Mouse (Mus musculus) small intestine, adult 2 months (tissue): ENCODE measurements around the gene Csf3. TPM values are rescaled to one million over a fixed set of nuclear protein-coding genes. Genes with fewer than 3 reads are reported as not detected.
A peak's percentile ranks its signal among the peaks of the same experiment; 100 is the strongest.

Experiments used
- H3K27ac ChIP-seq: fragments of 200-500 bp; 2 replicates; pipeline ENCODE4 v1.5.1; 2012; ENCODE audit warnings: low read depth, low read length, control low read depth, inconsistent platforms; ENCODE audit not compliant: insufficient read depth
- H3K27me3 ChIP-seq: fragments of 200-500 bp; 2 replicates; pipeline ENCODE4 v1.6.1; 2012; ENCODE audit warnings: mild to moderate bottlenecking, moderate library complexity, low read length, inconsistent platforms; ENCODE audit not compliant: control insufficient read depth, insufficient read depth
- H3K36me3 ChIP-seq: fragments of 200-500 bp; 2 replicates; pipeline ENCODE4 v1.6.1; 2012; ENCODE audit warnings: mild to moderate bottlenecking, low read length, control low read depth, inconsistent platforms; ENCODE audit not compliant: control insufficient read depth, insufficient read depth
- H3K4me1 ChIP-seq: fragments of 200-500 bp; 2 replicates; pipeline ENCODE4 v1.6.1; 2012; ENCODE audit warnings: low read length, inconsistent platforms, mixed read lengths; ENCODE audit not compliant: control insufficient read depth, insufficient read depth, insufficient read length
- H3K4me3 ChIP-seq: fragments of 200-500 bp; 2 replicates; pipeline ENCODE4 v1.5.1; 2012; ENCODE audit warnings: low read depth, mild to moderate bottlenecking, control low read depth, inconsistent platforms, low read length, moderate library complexity
- CTCF ChIP-seq: fragments of 200-500 bp; IDR thresholded peaks from 2 replicates; pipeline ENCODE4 v1.5.1; 2012; ENCODE audit warnings: low read depth, mild to moderate bottlenecking, control low read depth, inconsistent platforms, low read length, moderate library complexity, mixed read lengths; ENCODE audit not compliant: insufficient replicate concordance, insufficient read length; ENCODE audit errors: extremely low read depth
- POLR2A ChIP-seq: fragments of 200-500 bp; IDR thresholded peaks from 2 replicates; pipeline ENCODE4 v1.6.1; 2012; ENCODE audit warnings: low read depth, mild to moderate bottlenecking, control low read depth, inconsistent platforms, low read length, moderate library complexity
- WGBS: fragments of 180-500 bp; shearing (Covaris S2); methylation state at CpG from one replicate; pipeline ENCODE4 v1.1.7; 2018; 5-methylcytosine and 5-hydroxymethylcytosine counted together
- polyA plus RNA-seq: library from polyadenylated mRNA; depleted of rRNA; stranded (reverse); fragments of >200 nt; gene quantifications from 2 replicates; pipeline ENCODE4 v1.2.3, GENCODE M21; 2012

Gene Csf3
- polyA plus RNA-seq, 1 experiment, result not detected

- 87% methylated on average over 12 of the region's 12 CpGs for WGBS
- H3K27ac ChIP-seq, result no peak overlapping the region
Measured at GRCm38 (mm10) chr11:98697225-98697624, 3.8 kb upstream of the Csf3 start.

DNA sequence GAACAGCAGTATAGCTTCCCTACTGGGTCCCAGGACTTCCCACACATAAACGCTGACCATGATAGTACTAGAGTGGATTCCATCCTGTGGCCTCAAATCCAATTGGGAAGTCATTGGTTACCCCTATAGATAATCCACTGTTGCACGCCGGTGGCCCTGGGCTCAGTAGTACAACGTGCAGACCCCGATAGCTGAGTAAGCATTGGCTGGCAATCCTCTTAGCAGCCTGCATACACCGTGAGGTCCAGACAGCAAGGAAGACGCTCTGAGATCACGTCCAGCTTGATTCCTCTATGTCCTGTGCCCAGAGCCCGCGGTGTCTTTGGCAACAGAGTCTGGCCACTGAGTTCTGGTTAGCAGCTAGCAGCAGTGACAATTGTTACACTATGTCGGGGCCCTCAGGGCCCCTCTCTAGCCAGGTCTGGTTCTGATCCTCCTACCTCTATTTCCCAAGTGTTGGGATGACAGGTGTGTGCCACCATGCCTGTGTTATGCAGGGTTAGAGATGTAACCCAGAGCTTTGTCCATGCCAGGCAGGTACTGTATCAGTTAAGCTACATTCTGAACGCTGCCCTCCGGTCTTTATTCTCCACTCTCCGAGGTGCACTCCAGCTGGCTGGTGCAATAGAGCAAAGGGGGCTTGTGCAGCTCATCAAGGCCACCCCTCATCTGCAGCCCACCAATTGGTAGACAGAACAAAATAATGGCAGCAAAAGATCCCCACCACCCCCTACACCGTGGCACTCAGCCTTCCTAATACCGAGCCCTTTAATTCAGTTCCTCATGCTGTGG, 2.0 kb upstream of the Csf3 start:
- H3K4me1 ChIP-seq, result no peaks in the 10 kb centered on the region
- WGBS, result 87% methylated on average over 16 of the region's 16 CpGs
- H3K27ac ChIP-seq, result no peak overlapping the region
- no peak overlapping the region for H3K4me3 ChIP-seq
- H3K27me3 ChIP-seq, result no peaks in the 10 kb centered on the region
- peaks cover 20% of the 10 kb centered on the region for H3K36me3 ChIP-seq
- no peak for TF ChIP-seq POLR2A
- no peak for TF ChIP-seq CTCF

More at GRCm38 (mm10) chr11:98697225-98697624, 3.8 kb upstream of the Csf3 start:
- Histone ChIP-seq H3K4me3 (no peak overlapping the region), H3K4me1 (no peaks in the 10 kb centered on the region), H3K27me3 (no peaks in the 10 kb centered on the region), H3K36me3 (peaks cover 35% of the 10 kb centered on the region)
- no peak for TF ChIP-seq POLR2A
- TF ChIP-seq CTCF, result no peak

DNA sequence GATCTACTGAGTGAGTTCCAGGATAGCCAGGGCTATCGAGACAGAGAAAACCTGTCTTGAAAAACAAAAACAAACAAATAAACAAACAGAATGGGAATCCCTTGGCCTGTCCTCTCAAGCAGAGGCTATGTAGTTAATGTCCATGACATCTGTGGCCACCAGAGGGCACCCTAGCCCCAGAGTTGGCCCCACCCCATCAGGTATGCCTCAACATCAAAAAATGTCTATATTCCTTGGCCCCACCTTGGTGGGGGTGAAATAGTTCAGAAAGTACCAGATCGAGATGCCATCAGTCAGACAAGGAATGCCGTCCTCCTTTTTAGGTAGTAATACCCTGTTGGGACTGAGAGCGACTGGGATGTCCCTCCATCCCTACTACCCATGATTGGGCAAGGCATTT, 1.2 kb upstream of the Csf3 start:
- Histone ChIP-seq H3K4me3 (no peak overlapping the region), H3K4me1 (no peaks in the 10 kb centered on the region; the same call in 1 of the 2 replicates), H3K36me3 (peaks cover 19% of the 10 kb centered on the region), H3K27me3 (no peaks in the 10 kb centered on the region), H3K27ac (no peak overlapping the region)
- 25% methylated on average over 4 of the region's 4 CpGs for WGBS
- peak; percentile 83; the same call in 1 of the 2 replicates for TF ChIP-seq CTCF
- TF ChIP-seq POLR2A, result no peak

DNA sequence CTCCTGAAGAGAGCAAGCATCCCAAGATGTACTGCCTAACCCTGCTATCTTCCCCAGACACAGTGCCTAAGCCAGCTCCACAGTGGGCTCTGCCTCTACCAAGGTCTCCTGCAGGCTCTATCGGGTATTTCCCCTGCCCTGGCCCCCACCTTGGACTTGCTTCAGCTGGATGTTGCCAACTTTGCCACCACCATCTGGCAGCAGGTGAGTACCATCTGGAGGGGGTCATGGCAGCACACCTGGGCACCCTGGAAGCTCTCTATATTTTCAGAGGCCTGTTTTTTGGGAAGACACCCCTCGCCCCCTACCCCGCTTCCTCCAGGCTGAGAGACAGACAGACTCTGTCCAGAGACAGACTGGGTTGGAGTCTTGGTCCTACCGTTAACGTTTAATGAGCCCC, 1.3 kb downstream of the Csf3 start:
- Histone ChIP-seq H3K27ac (no peak overlapping the region), H3K36me3 (peaks cover 25% of the 10 kb centered on the region), H3K4me1 (no peaks in the 10 kb centered on the region; the same call in 1 of the 2 replicates), H3K27me3 (no peaks in the 10 kb centered on the region), H3K4me3 (no peak overlapping the region)
- TF ChIP-seq CTCF (no peak), POLR2A (no peak)
- 67% methylated on average over 5 of the region's 5 CpGs for WGBS

- Histone ChIP-seq H3K4me3 (no peak overlapping the region), H3K27ac (no peak overlapping the region), H3K36me3 (peaks cover 25% of the 10 kb centered on the region), H3K27me3 (no peaks in the 10 kb centered on the region), H3K4me1 (peaks cover 18% of the 10 kb centered on the region)
- no peak for TF ChIP-seq POLR2A
- TF ChIP-seq CTCF, result no peak
- WGBS, result 92% methylated on average over 10 of the region's 10 CpGs
Measured at GRCm38 (mm10) chr11:98705021-98705420, 4.0 kb downstream of the Csf3 start.

GRCm38 (mm10) chr11:98707401-98708281, 6.6 kb downstream of the Csf3 start:
- Histone ChIP-seq H3K4me3 (no peak overlapping the region), H3K36me3 (peaks cover 29% of the 10 kb centered on the region), H3K27me3 (no peaks in the 10 kb centered on the region), H3K4me1 (peaks cover 22% of the 10 kb centered on the region), H3K27ac (peak overlapping the region; percentile 70)
- TF ChIP-seq POLR2A (no peak), CTCF (no peak)
- WGBS, result 71% methylated on average over 22 of the region's 22 CpGs
